ENCODE assay signal across 16 mouse cellular contexts in the genomic region with DNA sequence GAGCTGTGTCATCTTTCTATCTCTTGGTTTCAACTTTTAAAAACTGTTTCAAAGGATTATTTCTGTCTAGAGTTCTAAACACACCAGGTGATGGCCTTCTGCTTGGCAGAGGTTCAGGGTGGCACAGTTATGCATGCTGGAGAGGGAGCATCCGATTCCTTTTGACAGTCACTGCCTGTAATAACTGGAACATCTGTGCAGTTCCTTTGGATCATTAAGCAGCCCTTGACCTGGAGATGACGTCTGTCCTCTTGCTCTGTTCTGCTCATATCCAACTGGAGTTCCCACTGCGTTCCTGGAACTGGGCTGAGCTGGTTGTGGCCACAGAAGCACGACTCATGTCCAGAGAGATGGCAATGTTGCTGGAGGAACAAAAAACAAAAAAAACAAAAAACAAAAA. TPM values are rescaled to one million over a fixed set of nuclear protein-coding genes. Genes with fewer than 3 reads are reported as not detected.
DNase-seq lines count a peak whose midpoint lies in the region; ATAC-seq lines count a peak whose summit lies in the region.
"Had no signal": no experiment of that assay in that cellular context is flagged by ENCODE, and none has a peak within 500 bp of the region (broad histone marks: within the 10 kb centered on the region; RNA-seq: fewer than 3 reads in every experiment).

No protein-coding gene starts in this region.

- no peaks in the 10 kb centered on the region for H3K36me3 ChIP-seq in kidney, embryonic 15.5 days
- H3K36me3 ChIP-seq: embryonic facial prominence, embryonic 13.5 days; heart, embryonic 12.5 days; hindbrain, embryonic 15.5 days had no signal

- H3K9ac ChIP-seq in kidney, embryonic 15.5 days: no peak overlapping the region
- H3K9ac ChIP-seq: embryonic facial prominence, embryonic 13.5 days; forebrain, embryonic 13.5 days; forebrain, postnatal 0 days; heart, embryonic 12.5 days; hindbrain, embryonic 15.5 days had no signal

- intact Hi-C loops in heart, postnatal 25 days (cut with DNase I): no loop called here

- H3K27ac ChIP-seq in kidney, embryonic 15.5 days: no peak overlapping the region
- H3K27ac ChIP-seq: embryonic facial prominence, embryonic 13.5 days; forebrain, embryonic 13.5 days; hindbrain, embryonic 15.5 days had no signal

- no peak overlapping the region for H3K4me3 ChIP-seq in kidney, embryonic 15.5 days (replicated peaks)
- H3K4me3 ChIP-seq: embryonic facial prominence, embryonic 13.5 days; forebrain, embryonic 13.5 days; heart, embryonic 12.5 days; hindbrain, embryonic 15.5 days had no signal

- no peaks in the 10 kb centered on the region for H3K9me3 ChIP-seq in kidney, embryonic 15.5 days (replicated peaks)
- H3K9me3 ChIP-seq: embryonic facial prominence, embryonic 13.5 days; forebrain, embryonic 13.5 days; heart, embryonic 12.5 days; hindbrain, embryonic 15.5 days had no signal

- peak; percentile 21 to 66 for DNase-seq in adrenal gland, adult (ENCODE audit: inconsistent age in 2 of 2, low spot score in 1 of 2)
- DNase-seq in adrenal gland, postnatal 10 days: no peak
- peak; percentile 64 for DNase-seq in heart, adult 11 months
- DNase-seq in heart, postnatal 25 days (ENCODE audit: low spot score): no peak
- no peak for DNase-seq in kidney, postnatal 14 days
- DNase-seq in 3T3-L1 (ENCODE audit: low read depth, low spot score): peak; percentile 25
- DNase-seq in thymus, postnatal 10 days (ENCODE audit: low spot score in 2 of 2): no peak
- DNase-seq: adrenal gland, postnatal 14 days; forebrain, postnatal 0 days; gastrocnemius, postnatal 14 days; heart, postnatal 36 days had no signal

- no peaks in the 10 kb centered on the region for H3K27me3 ChIP-seq in kidney, embryonic 15.5 days
- H3K27me3 ChIP-seq: forebrain, embryonic 13.5 days; heart, embryonic 12.5 days; hindbrain, embryonic 15.5 days had no signal

- peak; percentile 54; the same call in 1 of the 2 replicates for ATAC-seq in kidney, embryonic 15.5 days (replicated peaks; ENCODE audit: low FRiP score)
- ATAC-seq: forebrain, embryonic 13.5 days; forebrain, postnatal 0 days had no signal

- 0 out of 2 replicates have a peak, but pooled peaks cover 2% of the 10 kb centered on the region for H3K4me1 ChIP-seq in kidney, embryonic 15.5 days
- H3K4me1 ChIP-seq: embryonic facial prominence, embryonic 13.5 days; forebrain, embryonic 13.5 days; heart, embryonic 12.5 days; hindbrain, embryonic 15.5 days had no signal

- WGBS in kidney, embryonic 15.5 days: 43% methylated on average over 4 of the region's 4 CpGs

- no peak overlapping the region for H3K4me2 ChIP-seq in kidney, embryonic 15.5 days
- H3K4me2 ChIP-seq: embryonic facial prominence, embryonic 13.5 days; forebrain, embryonic 13.5 days; heart, embryonic 12.5 days; hindbrain, embryonic 15.5 days had no signal

RNA-seq across cellular contexts. Expression of a gene that starts 21.8 kb away (rescaled TPM):
- 10 to 100 TPM; 16.2 to 24.5 TPM for total RNA-seq in adrenal gland, postnatal 10 days (2021)
- total RNA-seq in heart, postnatal 25 days (2021): under 1 TPM; 0.67 to 0.99 TPM
- polyA plus RNA-seq in kidney, embryonic 15.5 days (2015; fragmentation: Nextera tagmentation; extraction: Ambion mirVana): 1.9 and 2.2 TPM in 2 replicates
- polyA plus RNA-seq: forebrain, embryonic 13.5 days had no signal

Comparison
In these comparisons a context has a peak if more than half of its experiments do, and no peak if none do; other contexts are left out.
1. DNase-seq: peak in adrenal gland, adult (2 of 2), heart, adult 11 months (single experiment) and 3T3-L1 (single experiment); none in adrenal gland, postnatal 10 days (single experiment), heart, postnatal 25 days (single experiment), kidney, postnatal 14 days (single experiment) and thymus, postnatal 10 days (0 of 2).
2. RNA of a gene that starts 21.8 kb away (total RNA-seq): 16.2 to 24.5 TPM in adrenal gland, postnatal 10 days; 0.67 to 0.99 TPM in heart, postnatal 25 days; every median in the first group is over 4 times any median in the second.